Mouse (Mus musculus) MEL-GATA-1-ER (cell line): Measurements from ENCODE around the gene Zg16.
A peak's percentile ranks its signal among the peaks of the same experiment; 100 is the strongest.
"Not testable (repeated sequence)": the region's sequence is repeated elsewhere in the genome, so short reads cannot be mapped to it uniquely, and the experiment has no call there.

Source experiments
- DNase-seq: peaks from one replicate; pipeline ENCODE4 v3.0.0-alpha.2; 2012; ENCODE audit warnings: low read depth; ENCODE audit errors: extremely low read depth

Zg16 gene

GRCm38 (mm10) chr7:127087278-127088010, at the start of gene Zg16:
Gene Zg16 (minus strand): TSS chr7:127087328.
- not testable (repeated sequence) for DNase-seq

GRCm38 (mm10) chr7:127136181-127137071, 49.3 kb upstream of the Zg16 start:
- DNase-seq = peak; percentile 47

GRCm38 (mm10) chr7:127134821-127135447, 47.8 kb upstream of the Zg16 start:
- peak; percentile 35 for DNase-seq

GRCm38 (mm10) chr7:127133125-127133524, 46.0 kb upstream of the Zg16 start:
- no peak for DNase-seq

- peak; percentile 51 for DNase-seq
Measured at GRCm38 (mm10) chr7:127129638-127130037, 42.5 kb upstream of the Zg16 start.

GRCm38 (mm10) chr7:127121911-127122270, 34.8 kb upstream of the Zg16 start, which contains the start of gene Qprt:
Gene Qprt (minus strand): TSS chr7:127122226.
- no peak for DNase-seq

GRCm38 (mm10) chr7:127121061-127121910, 34.2 kb upstream of the Zg16 start:
- DNase-seq = no peak

- DNase-seq = no peak
Measured at GRCm38 (mm10) chr7:127118671-127119445, 31.7 kb upstream of the Zg16 start.

- DNase-seq = no peak
Measured at GRCm38 (mm10) chr7:127117948-127118347, 30.8 kb upstream of the Zg16 start.

- DNase-seq = no peak
Measured at GRCm38 (mm10) chr7:127116331-127116935, 29.3 kb upstream of the Zg16 start.

- DNase-seq = no peak
Measured at GRCm38 (mm10) chr7:127114920-127115319, 27.8 kb upstream of the Zg16 start.

GRCm38 (mm10) chr7:127113614-127114259, 26.6 kb upstream of the Zg16 start:
- no peak for DNase-seq

- no peak for DNase-seq
Measured at GRCm38 (mm10) chr7:127112921-127113597, 25.9 kb upstream of the Zg16 start.

GRCm38 (mm10) chr7:127112251-127112841, 25.2 kb upstream of the Zg16 start:
- no peak for DNase-seq

- DNase-seq = no peak
Measured at GRCm38 (mm10) chr7:127111461-127111860, 24.3 kb upstream of the Zg16 start.

GRCm38 (mm10) chr7:127110239-127111007, 23.3 kb upstream of the Zg16 start:
- DNase-seq = no peak

GRCm38 (mm10) chr7:127105551-127105950, 18.4 kb upstream of the Zg16 start:
- DNase-seq = no peak
